Mouse (Mus musculus) CD4-positive naive resting alpha-beta T cell, adult 57 days (primary cell): ENCODE measurements around the gene Tas2r144. TPM values are rescaled to one million over a fixed set of nuclear protein-coding genes. Genes with fewer than 3 reads are reported as not detected.

Experiments
- total RNA-seq: library from RNA; stranded (reverse); gene quantifications from one replicate; pipeline ENCODE4 v1.2.4, GENCODE M21; 2023

The Tas2r144 gene
- not detected for total RNA-seq

DNA sequence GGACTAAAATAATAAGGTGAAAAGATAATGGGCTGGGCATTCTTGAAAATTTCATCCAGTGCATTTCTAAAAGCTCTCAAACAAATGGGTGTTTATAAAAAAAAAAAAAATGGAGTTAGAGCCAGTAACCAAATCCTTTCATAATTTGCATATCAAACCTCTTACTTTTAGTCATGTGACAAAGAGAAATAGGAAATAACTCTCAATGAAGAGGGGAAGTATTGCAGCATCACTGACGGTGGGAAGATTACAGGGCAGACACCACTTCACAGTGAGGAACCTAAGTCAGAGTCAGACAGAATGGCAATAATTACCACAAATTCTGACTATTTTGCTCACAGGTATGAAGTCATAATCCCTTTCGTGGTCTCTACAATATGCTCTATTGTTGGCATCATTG, at the start of gene Tas2r144:
Gene Tas2r144 (plus strand): TSS at position 301 of the 400 bp plus-strand sequence.

GRCm38 (mm10) chr6:42245711-42246353, 30.7 kb downstream of the Tas2r144 start, which contains the start of gene Gstk1:
TSS of gene Gstk1 (plus strand) at chr6:42245935.

DNA sequence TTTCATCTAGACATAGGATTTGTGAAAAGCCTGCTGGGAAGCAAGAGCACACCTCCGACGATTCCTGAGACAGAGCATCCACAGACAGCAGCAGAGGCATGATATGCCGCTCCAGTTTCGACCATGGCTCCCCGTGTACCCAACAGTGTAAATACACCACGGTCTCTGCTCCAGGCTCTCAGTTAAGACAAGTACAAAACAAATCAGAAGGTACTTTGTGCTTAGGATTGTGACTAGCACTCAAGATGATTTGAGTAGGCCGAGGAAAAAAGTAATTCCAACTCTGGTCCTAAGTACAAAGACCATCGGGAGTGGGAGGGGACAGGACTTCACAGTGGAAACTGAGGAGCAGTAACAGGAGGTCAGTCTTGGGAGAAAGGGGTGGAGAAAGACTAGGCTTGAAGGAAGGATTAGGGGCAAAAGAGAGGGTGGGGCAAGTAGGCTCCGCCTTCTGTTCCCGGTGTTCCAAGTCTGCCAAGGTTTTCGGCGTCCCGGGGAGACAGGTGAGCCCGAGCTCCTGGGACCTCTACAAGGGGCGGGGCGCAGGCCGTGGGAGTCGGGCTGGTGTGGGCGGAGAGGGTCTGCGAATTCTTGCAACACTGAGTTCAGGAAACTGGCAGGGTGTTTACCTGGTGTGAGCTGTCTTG, 46.5 kb downstream of the Tas2r144 start, which contains the start of gene Tmem139:
Gene Tmem139 (plus strand): TSS at position 447 of the 647 bp plus-strand sequence.

GRCm38 (mm10) chr6:42264626-42265312, 49.6 kb downstream of the Tas2r144 start, which contains the start of gene Casp2:
TSS of gene Casp2 (plus strand) at chr6:42264985.

Other genes with a start within 250 kb of the Tas2r144 start
- gene Sval3, start 247.2 kb upstream of the Tas2r144 start, total RNA-seq: not detected
- not detected for gene Sva, start 176.9 kb upstream of the Tas2r144 start, total RNA-seq
- not detected for gene Tas2r139, start 74.4 kb upstream of the Tas2r144 start, total RNA-seq
- gene Gstk1, start 30.6 kb downstream of the Tas2r144 start, total RNA-seq: 10.3 TPM
- not detected for gene Tmem139, start 46.6 kb downstream of the Tas2r144 start, total RNA-seq
- 104 TPM for gene Casp2, start 49.7 kb downstream of the Tas2r144 start, total RNA-seq
- 1.4 TPM for gene Clcn1, start 71.4 kb downstream of the Tas2r144 start, total RNA-seq
- 0.15 TPM for gene Fam131b, start 109.3 kb downstream of the Tas2r144 start, total RNA-seq
- 146 TPM for gene Zyx, start 134.3 kb downstream of the Tas2r144 start, total RNA-seq
- gene Epha1, start 157.9 kb downstream of the Tas2r144 start, total RNA-seq: 0.18 TPM
- 0.92 TPM for gene Tas2r143, start 184.9 kb downstream of the Tas2r144 start, total RNA-seq
- 0.53 TPM for gene Tas2r135, start 190.1 kb downstream of the Tas2r144 start, total RNA-seq
- not detected for gene Tas2r126, start 219.2 kb downstream of the Tas2r144 start, total RNA-seq
- gene Olfr458, start 249.9 kb downstream of the Tas2r144 start, total RNA-seq: not detected